Mouse (Mus musculus): ENCODE measurements around the gene Ssh2.
"Not testable (repeated sequence)": the region's sequence is repeated elsewhere in the genome, so short reads cannot be mapped to it uniquely, and the experiment has no call there.

The Ssh2 gene

DNA sequence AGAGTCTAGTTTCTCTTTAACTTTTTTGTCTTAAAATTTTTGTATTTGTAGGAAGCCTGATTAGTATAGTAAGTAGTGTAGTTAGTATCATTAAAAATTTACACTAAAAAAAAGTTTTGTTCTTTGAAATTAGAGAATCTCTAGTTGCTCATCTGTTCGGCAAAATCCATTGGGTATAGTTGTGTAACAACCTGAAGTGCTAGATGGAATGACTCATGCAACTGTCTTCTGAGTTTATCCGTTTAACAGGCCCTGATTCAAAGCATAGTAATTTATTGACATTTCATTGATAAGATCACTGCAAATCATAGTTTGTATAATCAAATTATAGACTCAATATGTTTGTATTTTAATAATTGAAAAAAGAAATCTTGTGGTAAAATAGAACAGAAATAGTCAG is 14.7 kb downstream of the Ssh2 start:
- DNase-seq (ENCODE audit: low spot score in 2 of 2), result no peak

DNA sequence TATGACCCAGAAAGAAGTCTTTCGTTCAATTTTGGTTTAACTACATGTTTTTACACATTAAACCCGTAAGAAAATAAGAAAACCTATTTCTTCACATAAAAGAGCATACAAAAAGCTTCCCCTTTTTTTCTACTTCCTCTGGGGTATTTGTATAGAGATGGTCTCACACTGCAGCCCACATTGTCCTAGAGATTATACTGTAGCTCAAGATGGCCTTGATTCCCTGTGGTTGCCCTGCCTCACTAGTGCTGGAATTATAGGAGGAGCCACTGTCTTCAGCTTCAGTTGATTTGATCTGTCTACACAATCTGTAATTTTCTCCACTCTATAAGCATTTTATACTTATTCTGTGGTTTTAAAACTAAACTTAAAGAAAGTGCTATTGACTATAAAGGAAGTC is 15.4 kb downstream of the Ssh2 start:
- DNase-seq (ENCODE audit: low spot score in 2 of 2), result no peak

DNA sequence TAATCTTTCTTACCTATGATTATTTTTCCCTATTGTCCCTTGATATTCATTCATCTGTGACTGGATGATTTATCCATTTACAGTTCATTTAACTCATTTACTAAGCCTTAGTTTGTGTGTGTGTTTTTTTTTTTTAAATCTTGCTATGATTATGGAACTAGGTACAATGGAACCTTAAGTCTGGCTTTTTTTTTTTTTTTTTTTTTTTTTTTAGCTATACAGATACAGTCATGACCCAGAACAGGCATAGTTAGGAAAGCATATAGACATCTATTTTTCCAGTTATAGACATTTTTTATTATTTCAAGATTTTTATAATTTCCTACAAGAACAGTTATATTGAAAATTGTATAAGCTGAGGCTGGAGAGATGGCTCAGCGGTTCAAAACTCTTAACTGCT is 19.2 kb downstream of the Ssh2 start:
- no peak for DNase-seq (ENCODE audit: low spot score in 2 of 2)

DNA sequence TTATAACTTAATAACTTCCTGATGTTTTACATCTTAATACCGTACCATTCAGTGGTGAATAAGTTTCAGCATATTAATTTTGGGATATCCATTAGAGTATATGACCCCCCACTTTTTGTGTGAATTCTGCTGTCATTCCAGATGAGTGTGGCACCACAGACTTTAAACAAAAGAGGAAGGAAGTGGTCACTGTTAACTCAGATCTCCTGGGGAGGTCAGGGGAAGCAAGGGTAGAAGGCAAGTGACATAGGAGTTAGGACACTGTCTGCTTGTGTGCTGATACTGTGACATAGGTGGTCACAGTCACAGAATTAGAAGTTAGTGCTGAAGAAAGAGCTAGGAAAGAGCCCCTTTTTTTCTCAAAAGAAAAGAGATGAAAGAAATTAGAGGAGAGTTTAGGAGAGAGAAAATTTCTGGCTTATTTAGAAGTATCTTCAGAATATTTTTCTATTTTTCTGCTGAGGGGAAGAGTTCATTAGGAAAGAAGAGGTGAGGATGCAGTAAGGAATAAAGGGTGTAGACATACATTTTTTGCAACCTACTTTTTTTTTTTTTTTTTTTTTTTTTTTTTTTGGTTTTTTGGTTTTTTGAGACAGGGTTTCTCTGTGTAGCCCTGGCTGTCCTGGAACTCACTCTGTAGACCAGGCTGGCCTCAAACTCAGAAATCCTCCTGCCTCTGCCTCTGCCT is 23.7 kb downstream of the Ssh2 start:
- no peak for DNase-seq (ENCODE audit: low spot score in 2 of 2)

- no peak for DNase-seq (ENCODE audit: low spot score in 2 of 2)
Measured at GRCm38 (mm10) chr11:77240466-77241246, 24.6 kb downstream of the Ssh2 start.

DNA sequence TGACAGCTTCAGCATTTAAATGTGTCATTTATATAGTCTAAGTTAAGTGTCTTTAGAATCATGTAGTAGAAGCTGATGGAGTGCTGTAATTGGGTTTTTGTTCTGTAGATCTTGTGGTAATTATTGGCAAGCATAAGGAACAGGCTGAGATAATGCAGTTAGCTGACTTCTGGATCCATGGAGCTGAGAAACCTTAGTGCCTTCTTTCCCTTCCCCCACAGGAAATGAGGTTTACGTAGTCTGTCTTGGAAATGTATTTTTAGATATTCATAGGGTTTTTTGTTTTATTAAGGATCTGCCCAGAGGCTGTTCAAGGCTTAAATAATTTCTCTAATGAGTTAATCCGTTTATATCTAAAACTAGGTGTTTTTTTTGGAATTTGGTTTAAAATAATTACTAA is 26.8 kb downstream of the Ssh2 start:
- no peak for DNase-seq (ENCODE audit: low spot score in 2 of 2)

GRCm38 (mm10) chr11:77252826-77253225 is 36.7 kb downstream of the Ssh2 start:
- no peak for DNase-seq (ENCODE audit: low spot score in 2 of 2)

- DNase-seq (ENCODE audit: low spot score in 2 of 2), result no peak
Measured at GRCm38 (mm10) chr11:77259441-77259840, 43.4 kb downstream of the Ssh2 start.

DNA sequence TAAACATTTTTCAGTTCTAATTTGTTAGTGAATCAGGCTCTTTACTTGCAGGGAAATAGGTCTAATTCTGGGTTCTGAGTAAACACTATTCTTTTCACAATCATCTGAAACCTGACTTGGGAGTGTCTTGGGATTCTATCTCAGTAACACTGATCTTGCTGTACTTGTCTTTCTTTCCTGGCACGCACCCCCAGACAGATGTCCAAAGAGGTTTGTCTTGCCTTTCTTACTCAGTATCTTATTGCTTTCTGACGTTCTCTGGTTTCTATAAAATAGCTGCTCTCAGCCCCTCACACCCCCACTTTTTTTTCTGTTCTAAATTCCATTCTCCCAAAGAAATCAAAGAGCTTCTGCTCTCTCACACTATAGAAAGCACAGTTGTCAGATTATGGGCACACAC is 51.3 kb downstream of the Ssh2 start:
- DNase-seq (ENCODE audit: low spot score in 2 of 2), result no peak

DNA sequence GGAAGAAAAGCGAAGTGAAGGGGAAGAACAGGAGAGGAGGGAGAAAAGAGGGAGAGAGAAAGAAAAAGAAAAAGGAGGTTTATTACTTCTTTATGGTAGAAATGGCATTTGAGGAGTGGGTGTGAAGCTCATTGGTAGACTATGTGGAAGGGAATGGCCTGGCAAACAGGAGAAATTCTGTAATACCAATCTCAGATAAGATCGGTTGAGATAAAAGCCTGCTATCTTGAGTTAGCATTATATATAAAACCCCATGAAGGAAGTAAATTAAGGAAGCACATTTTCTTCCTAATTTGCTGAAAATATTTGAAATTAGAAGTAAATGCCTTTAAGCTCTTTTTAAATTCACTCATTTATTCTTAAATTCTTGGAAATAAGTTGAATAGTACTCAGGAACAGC is 59.9 kb downstream of the Ssh2 start:
- DNase-seq (ENCODE audit: low spot score in 2 of 2), result no peak

GRCm38 (mm10) chr11:77278538-77278937 is 62.5 kb downstream of the Ssh2 start:
- not testable (repeated sequence) for DNase-seq (ENCODE audit: low spot score in 2 of 2)

- no peak for DNase-seq (ENCODE audit: low spot score in 2 of 2)
Measured at GRCm38 (mm10) chr11:77280219-77280618, 64.1 kb downstream of the Ssh2 start.

- no peak for DNase-seq (ENCODE audit: low spot score in 2 of 2)
Measured at GRCm38 (mm10) chr11:77291447-77291846, 75.4 kb downstream of the Ssh2 start.

- DNase-seq (ENCODE audit: low spot score in 2 of 2), result not testable (repeated sequence)
Measured at GRCm38 (mm10) chr11:77293673-77294072, 77.6 kb downstream of the Ssh2 start.

DNA sequence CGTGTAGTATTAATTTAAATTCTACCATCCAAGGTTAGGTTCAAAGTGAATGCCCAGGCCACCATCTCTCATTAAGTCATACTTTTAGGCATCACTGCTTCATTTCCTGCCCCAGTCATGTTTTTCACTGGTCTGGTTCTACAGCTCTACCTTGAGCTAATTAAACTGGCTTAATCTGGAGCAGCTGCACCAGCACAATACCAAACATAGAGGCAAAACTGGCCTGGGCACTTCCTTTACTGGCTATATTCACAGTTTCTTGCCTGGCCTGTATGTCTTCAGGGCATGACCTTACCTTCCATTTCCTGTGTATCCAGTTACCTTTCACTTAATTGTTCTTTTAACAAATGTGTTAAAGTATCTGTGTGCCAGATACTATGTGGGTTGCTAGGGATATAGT is 81.2 kb downstream of the Ssh2 start:
- DNase-seq (ENCODE audit: low spot score in 2 of 2), result no peak

GRCm38 (mm10) chr11:77307205-77307604 is 91.1 kb downstream of the Ssh2 start:
- DNase-seq (ENCODE audit: low spot score in 2 of 2), result no peak

- DNase-seq (ENCODE audit: low spot score in 2 of 2), result peak in 1 of 2 experiments; percentile 20
Measured at GRCm38 (mm10) chr11:77308533-77308932, 92.4 kb downstream of the Ssh2 start.

DNA sequence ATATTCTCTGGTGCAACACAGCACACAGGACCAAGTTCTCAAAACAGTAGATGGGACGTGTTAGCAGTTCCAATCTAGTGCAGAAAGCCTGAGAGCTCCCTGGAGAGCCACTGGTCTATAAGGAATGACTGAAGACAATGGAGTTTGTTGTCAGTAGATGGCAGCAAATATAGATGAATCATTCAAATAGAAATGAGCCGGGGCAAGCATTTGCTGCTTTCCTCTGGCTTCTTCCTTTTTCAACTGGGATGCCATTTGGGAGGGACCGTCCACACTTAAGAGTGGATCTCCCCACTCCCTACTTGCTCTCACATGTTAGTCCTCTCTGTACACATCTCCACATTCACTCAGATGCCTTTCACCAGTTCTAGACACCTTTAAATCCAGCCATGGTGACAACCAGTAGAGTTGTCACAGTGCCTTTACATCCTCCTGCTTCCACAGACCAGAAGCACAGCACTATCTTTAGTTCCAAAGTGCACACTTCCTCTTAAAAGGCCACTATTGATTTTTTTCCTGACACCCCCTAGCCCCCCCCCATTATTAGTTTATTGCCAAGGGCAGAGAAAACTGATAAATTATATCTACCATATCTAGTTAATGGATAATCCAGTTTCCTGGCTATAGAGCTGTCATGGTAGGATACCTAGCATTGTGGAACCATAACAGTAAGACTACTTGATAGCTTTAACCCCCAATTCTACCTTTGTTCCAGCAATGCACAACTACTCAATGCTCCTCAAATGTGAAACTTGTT is 101.8 kb downstream of the Ssh2 start:
- DNase-seq (ENCODE audit: low spot score in 2 of 2), result no peak

DNA sequence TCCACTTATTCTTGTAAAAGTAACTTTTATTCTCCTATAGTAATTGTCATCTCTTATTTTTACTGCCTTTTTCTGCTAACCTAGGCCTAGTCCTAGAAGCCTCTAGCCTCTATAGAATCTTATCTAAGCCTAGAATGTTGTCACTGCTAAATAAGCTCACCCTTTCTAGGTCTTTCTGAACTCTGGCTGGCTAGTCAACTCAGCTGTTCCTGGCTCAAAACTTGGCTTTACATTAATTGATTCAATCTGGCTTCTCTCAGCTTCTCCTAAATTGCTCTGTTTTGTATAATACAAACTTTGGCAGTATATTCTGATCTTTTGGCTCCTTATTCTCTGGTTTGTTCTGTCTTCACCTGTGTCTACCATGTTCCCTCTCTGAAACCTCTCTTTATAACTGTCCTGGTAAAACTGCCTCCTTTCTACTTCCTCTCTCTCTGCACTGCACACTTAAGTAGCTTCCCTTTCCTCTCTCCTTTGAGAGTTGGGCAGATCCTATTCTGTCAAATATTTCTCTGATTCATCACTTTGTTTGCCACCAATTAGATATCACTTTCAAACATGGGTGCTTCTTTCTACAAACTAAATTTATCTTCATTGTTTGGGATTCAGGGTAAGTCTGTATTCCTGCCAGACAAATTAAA is 102.5 kb downstream of the Ssh2 start:
- DNase-seq (ENCODE audit: low spot score in 2 of 2), result no peak

DNA sequence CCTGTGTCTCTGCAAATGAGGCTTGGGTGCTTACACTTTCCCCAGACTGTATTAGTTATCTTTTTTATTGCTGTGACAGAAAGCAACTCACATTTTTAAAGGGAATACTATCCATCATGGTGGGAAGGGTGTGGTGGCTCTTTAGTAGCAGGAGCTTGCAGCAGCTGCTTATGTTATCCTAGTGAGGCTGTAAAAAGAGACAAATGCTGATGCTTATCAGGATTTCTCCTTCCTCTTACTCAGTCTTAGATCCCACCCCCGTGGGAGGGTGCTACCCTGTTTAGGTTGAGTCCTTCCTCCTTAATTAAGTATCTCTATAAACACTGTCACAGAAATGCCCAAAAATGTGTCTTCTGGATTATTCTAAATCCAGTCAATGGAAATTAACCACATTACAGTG is 105.1 kb downstream of the Ssh2 start:
- DNase-seq (ENCODE audit: low spot score in 2 of 2), result no peak

DNA sequence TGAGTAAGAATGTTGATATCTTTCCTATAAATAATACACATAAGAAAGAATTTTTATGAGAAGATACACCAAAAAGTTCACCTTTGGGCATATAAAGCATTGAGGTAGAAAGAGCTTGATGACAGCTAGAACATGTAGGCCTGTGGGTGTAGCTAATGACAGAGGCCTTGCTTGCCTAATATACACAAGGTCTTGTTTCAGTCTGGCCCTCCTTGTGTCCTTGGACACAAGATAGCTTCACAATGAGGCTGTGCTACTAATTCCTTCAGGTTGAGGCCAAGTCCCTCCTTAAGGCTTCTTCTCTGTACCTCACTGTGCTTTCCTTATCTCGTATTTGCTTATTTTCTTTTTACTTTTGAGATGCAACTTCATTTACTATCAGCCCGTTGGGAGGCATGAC is 114.4 kb downstream of the Ssh2 start:
- DNase-seq (ENCODE audit: low spot score in 2 of 2), result no peak

- no peak for DNase-seq (ENCODE audit: low spot score in 2 of 2)
Measured at GRCm38 (mm10) chr11:77347273-77347672, 131.2 kb downstream of the Ssh2 start.

All from spleen, postnatal 4 days (tissue).